ENCODE assay signal across 10 mouse cellular contexts in genomic region chr13:37344909-37345772, GRCm38 (mm10). TPM values are rescaled to one million over a fixed set of nuclear protein-coding genes. Genes with fewer than 3 reads are reported as not detected.
A peak's percentile ranks its signal among the peaks of the same experiment; 100 is the strongest.
DNase-seq lines count a peak whose midpoint lies in the region; ATAC-seq and TF ChIP-seq lines count a peak whose summit lies in the region.
"Had no signal": no experiment of that assay in that cellular context is flagged by ENCODE, and none has a peak within 500 bp of the region (broad histone marks: within the 10 kb centered on the region; RNA-seq: fewer than 3 reads in every experiment).

TSS of gene Ly86 (plus strand) at chr13:37345208.

- no peaks in the 10 kb centered on the region for H3K36me3 ChIP-seq in intestine, embryonic 16.5 days (ENCODE audit: control insufficient read depth, insufficient read depth, low read length)
- no peaks in the 10 kb centered on the region for H3K36me3 ChIP-seq in midbrain, embryonic 15.5 days (replicated peaks)

- TF ChIP-seq CTCF in layer of hippocampus, adult 2 months (conservative IDR thresholded peaks at IDR 0.05): no peak
- TF ChIP-seq CTCF in cerebellum, adult 2 months (IDR thresholded peaks at IDR 0.05; ENCODE audit: borderline replicate concordance, insufficient read depth, low read depth, low read length): no peak

- no peak for ATAC-seq in intestine, embryonic 16.5 days
- peak; percentile 53 for ATAC-seq in monocyte, adult 5-6 weeks (replicated peaks; ENCODE audit: insufficient number of reproducible peaks, low FRiP score, low TSS enrichment, poor library complexity, severe bottlenecking)
- ATAC-seq in midbrain, embryonic 15.5 days (replicated peaks): no peak

- peak within 1 kb of the TSS; percentile 0; the same call in 1 of the 2 replicates for H3K4me3 ChIP-seq in layer of hippocampus, adult 2 months
- no peak within 1 kb of the TSS for H3K4me3 ChIP-seq in intestine, embryonic 16.5 days (ENCODE audit: low read length)
- H3K4me3 ChIP-seq in cerebellum, adult 2 months (replicated peaks; ENCODE audit: insufficient read depth, low read depth, low read length): no peak within 1 kb of the TSS
- no peak within 1 kb of the TSS for H3K4me3 ChIP-seq in midbrain, embryonic 15.5 days

- TF ChIP-seq POLR2A in cerebellum, adult 2 months (IDR thresholded peaks at IDR 0.05; ENCODE audit: borderline replicate concordance, insufficient read depth, low read length): no peak

- intact Hi-C loops in heart, postnatal 25 days (cut with DNase I): no loop called here

- WGBS in intestine, embryonic 16.5 days: 90% methylated on average over 28 of the region's 28 CpGs
- 90% methylated on average over 28 of the region's 28 CpGs for WGBS in cerebellum, adult 2 months
- WGBS in midbrain, embryonic 15.5 days: 93% methylated on average over 28 of the region's 28 CpGs

- no peak within 1 kb of the TSS for H3K9ac ChIP-seq in intestine, embryonic 16.5 days (ENCODE audit: low read depth, low read length)
- no peak within 1 kb of the TSS for H3K9ac ChIP-seq in midbrain, embryonic 15.5 days

- no peak within 1 kb of the TSS for H3K27ac ChIP-seq in layer of hippocampus, adult 2 months
- no peak within 1 kb of the TSS for H3K27ac ChIP-seq in intestine, embryonic 16.5 days (ENCODE audit: low read length)
- no peak within 1 kb of the TSS for H3K27ac ChIP-seq in cerebellum, adult 2 months (ENCODE audit: insufficient read depth, low read length)
- H3K27ac ChIP-seq in midbrain, embryonic 15.5 days: no peak within 1 kb of the TSS

- H3K4me1 ChIP-seq in intestine, embryonic 16.5 days (ENCODE audit: control insufficient read depth, insufficient read depth, low read length): no peaks in the 10 kb centered on the region
- no peaks in the 10 kb centered on the region for H3K4me1 ChIP-seq in cerebellum, adult 2 months (ENCODE audit: control insufficient read depth, insufficient read depth, low read length)
- no peaks in the 10 kb centered on the region for H3K4me1 ChIP-seq in midbrain, embryonic 15.5 days

- H3K9me3 ChIP-seq in intestine, embryonic 16.5 days (ENCODE audit: control insufficient read depth, low read length): no peaks in the 10 kb centered on the region
- no peaks in the 10 kb centered on the region for H3K9me3 ChIP-seq in midbrain, embryonic 15.5 days

- H3K27me3 ChIP-seq in intestine, embryonic 16.5 days (replicated peaks; ENCODE audit: control insufficient read depth, insufficient read depth, low read length): no peaks in the 10 kb centered on the region
- no peaks in the 10 kb centered on the region for H3K27me3 ChIP-seq in cerebellum, adult 2 months (ENCODE audit: control insufficient read depth, insufficient read depth, low read length)
- H3K27me3 ChIP-seq in midbrain, embryonic 15.5 days (replicated peaks): no peaks in the 10 kb centered on the region

- no peak within 1 kb of the TSS for H3K4me2 ChIP-seq in intestine, embryonic 16.5 days (ENCODE audit: low read depth, low read length)
- H3K4me2 ChIP-seq in midbrain, embryonic 15.5 days: no peak within 1 kb of the TSS

- no peak for DNase-seq in layer of hippocampus, adult 2 months (ENCODE audit: low spot score in 2 of 2)
- no peak for DNase-seq in layer of hippocampus, postnatal 14 days (ENCODE audit: low spot score in 2 of 2)
- DNase-seq in ZHBTc4 (ENCODE audit: low read depth, low spot score): peak; percentile 38
- DNase-seq in cerebellum, adult 2 months: no peak
- no peak for DNase-seq in heart, postnatal 25 days (ENCODE audit: low spot score)
- DNase-seq: adrenal gland, postnatal 10 days; thymus, postnatal 4 days had no signal

RNA-seq across cellular contexts. Expression of gene Ly86, which starts in this region (rescaled TPM):
- total RNA-seq in layer of hippocampus, adult 2 months (2021): 1 to 10 TPM; 8.5 to 8.7 TPM
- 1 to 10 TPM; 7.6 to 8.2 TPM for total RNA-seq in layer of hippocampus, postnatal 14 days (2021)
- 9.6 and 11.2 TPM in 2 replicates for polyA plus RNA-seq in intestine, embryonic 16.5 days (2015; fragmentation: Nextera tagmentation; extraction: Ambion mirVana)
- total RNA-seq in monocyte, adult 5-6 weeks (2017): 105 to 172 TPM (median 135 TPM) in 3 replicates
- polyA plus RNA-seq in cerebellum, adult 2 months (2012; rRNA removed): 8.6 and 9.3 TPM in 2 replicates
- total RNA-seq in heart, postnatal 25 days (2021): 1 to 10 TPM; 2.7 TPM
- 6.8 TPM in 2 replicates for polyA plus RNA-seq in midbrain, embryonic 15.5 days (2015; fragmentation: Nextera tagmentation; extraction: Ambion mirVana)

Comparison
In these comparisons a context has a peak if more than half of its experiments do, and no peak if none do; other contexts are left out.
1. RNA of gene Ly86 (total RNA-seq): 105 to 172 TPM in monocyte, adult 5-6 weeks; 8.5 to 8.7 TPM in layer of hippocampus, adult 2 months, 7.6 to 8.2 TPM in layer of hippocampus, postnatal 14 days and 2.7 TPM in heart, postnatal 25 days; every median in the first group is over 10 times any median in the second.